Mouse (Mus musculus): Measurements from ENCODE around the gene Cemip. TPM values are rescaled to one million over a fixed set of nuclear protein-coding genes. Genes with fewer than 3 reads are reported as not detected.

The Cemip gene
- polyA plus RNA-seq (2017; shearing (Covaris generic)): 0.71 TPM

GRCm38 (mm10) chr7:84086039-84086829, at the start of gene Cemip:
TSS of gene Cemip (minus strand) at chr7:84086502.

GRCm38 (mm10) chr7:83884021-83884658, 202.2 kb downstream of the Cemip start, which contains the start of the genes Tlnrd1 and Mesd:
TSS of gene Tlnrd1 (minus strand) at chr7:83884305.
TSS of gene Mesd (plus strand) at chr7:83884466.

Other genes with a start within 250 kb of the Cemip start
- gene Tlnrd1, start 202.2 kb downstream of the Cemip start, polyA plus RNA-seq (2017; shearing (Covaris generic)): 5.1 TPM
- 30.6 TPM for gene Mesd, start 202.0 kb downstream of the Cemip start, polyA plus RNA-seq (2017; shearing (Covaris generic))
- 33.8 TPM for gene Abhd17c, start 65.4 kb upstream of the Cemip start, polyA plus RNA-seq (2017; shearing (Covaris generic))